ENCODE assay signal across 8 mouse cellular contexts in genomic region chr13:40732816-40733541, GRCm38 (mm10). TPM values are rescaled to one million over a fixed set of nuclear protein-coding genes. Genes with fewer than 3 reads are reported as not detected.
DNase-seq lines count a peak whose midpoint lies in the region; ATAC-seq and TF ChIP-seq lines count a peak whose summit lies in the region.

No protein-coding gene starts in this region.

- no peaks in the 10 kb centered on the region for H3K4me1 ChIP-seq in kidney, adult 2 months (ENCODE audit: control insufficient read depth, insufficient read depth, low read length)
- no peaks in the 10 kb centered on the region for H3K4me1 ChIP-seq in cortical plate, adult 2 months (ENCODE audit: control insufficient read depth, insufficient read depth, low read length)
- peaks cover 26% of the 10 kb centered on the region for H3K4me1 ChIP-seq in neural tube, embryonic 12.5 days

- peak overlapping the region; percentile 63 for H3K4me2 ChIP-seq in neural tube, embryonic 12.5 days (replicated peaks)

- DNase-seq in kidney, adult 2 months = peak; percentile 30
- no peak for DNase-seq in kidney, postnatal 36 days
- peak; percentile 28 for DNase-seq in induced T-regulatory cell, adult 2 months (ENCODE audit: low read depth)
- DNase-seq in left cerebral cortex, postnatal 36 days (ENCODE audit: low spot score in 2 of 2) = no peak
- no peak for DNase-seq in spleen, adult 18-20 months
- DNase-seq in layer of hippocampus, adult 9-11 months = no peak

- peaks cover 14% of the 10 kb centered on the region; the same call in 1 of the 2 replicates for H3K27me3 ChIP-seq in kidney, adult 2 months (replicated peaks; ENCODE audit: control insufficient read depth, insufficient read depth, low read length)
- H3K27me3 ChIP-seq in neural tube, embryonic 12.5 days (replicated peaks) = peaks cover 70% of the 10 kb centered on the region

- intact Hi-C loops in left cerebral cortex, postnatal 36 days (cut with DNase I) = loop anchor here (10.0 kb wide), 1 partner anchor 908 kb away; no protein-coding TSS in a partner anchor

- TF ChIP-seq POLR2A in kidney, adult 2 months (IDR thresholded peaks at IDR 0.05; ENCODE audit: low read depth, low read length) = no peak
- no peak for TF ChIP-seq POLR2A in cortical plate, adult 2 months (IDR thresholded peaks at IDR 0.05; ENCODE audit: extremely low read depth, insufficient read depth, low read length)

- H3K9ac ChIP-seq in neural tube, embryonic 12.5 days = peak overlapping the region; percentile 44

- no peaks in the 10 kb centered on the region for H3K9me3 ChIP-seq in neural tube, embryonic 12.5 days

- H3K27ac ChIP-seq in kidney, adult 2 months (ENCODE audit: insufficient read depth, low read depth, low read length) = peak overlapping the region; percentile 25
- H3K27ac ChIP-seq in cortical plate, adult 2 months (ENCODE audit: insufficient read depth, low read length) = no peak overlapping the region
- no peak overlapping the region for H3K27ac ChIP-seq in neural tube, embryonic 12.5 days

- WGBS in kidney, adult 2 months = 2% methylated on average over 30 of the region's 30 CpGs
- WGBS in neural tube, embryonic 12.5 days = under 1% methylated on average over 30 of the region's 30 CpGs

- H3K4me3 ChIP-seq in kidney, adult 2 months (ENCODE audit: insufficient read depth, low read depth, low read length) = peak overlapping the region; percentile 50
- peak overlapping the region; percentile 9; the same call in 1 of the 2 replicates for H3K4me3 ChIP-seq in cortical plate, adult 2 months (ENCODE audit: insufficient read depth, low read length)
- H3K4me3 ChIP-seq in neural tube, embryonic 12.5 days = peak overlapping the region; percentile 54

- no peak for ATAC-seq in neural tube, embryonic 12.5 days (ENCODE audit: low FRiP score, low read depth)

- TF ChIP-seq CTCF in kidney, adult 2 months (conservative IDR thresholded peaks at IDR 0.05; ENCODE audit: insufficient read depth, insufficient read length, low read depth, low read length) = no peak
- TF ChIP-seq CTCF in cortical plate, adult 2 months (IDR thresholded peaks at IDR 0.05; ENCODE audit: extremely low read depth, insufficient read depth, low read length) = no peak

- H3K36me3 ChIP-seq in kidney, adult 2 months (ENCODE audit: control insufficient read depth, insufficient read depth, low read length) = no peaks in the 10 kb centered on the region
- no peaks in the 10 kb centered on the region for H3K36me3 ChIP-seq in neural tube, embryonic 12.5 days

RNA-seq across cellular contexts. Expression of gene Tfap2a, which starts 5.2 kb away (rescaled TPM):
- polyA plus RNA-seq in kidney, adult 2 months (2012; rRNA removed) = 4.3 and 5.2 TPM in 2 replicates
- polyA plus RNA-seq in cortical plate, adult 2 months (2012; rRNA removed) = 0.15 and 0.23 TPM in 2 replicates
- 15.5 and 21.6 TPM in 2 replicates for polyA plus RNA-seq in neural tube, embryonic 12.5 days (2016; fragmentation: Nextera tagmentation; extraction: Ambion mirVana)
- total RNA-seq in left cerebral cortex, postnatal 36 days (2021) = under 1 TPM; 0.45 to 0.62 TPM

Comparison
In these comparisons a context has a peak if more than half of its experiments do, and no peak if none do; other contexts are left out.
1. DNase-seq: peak in kidney, adult 2 months (single experiment) and induced T-regulatory cell, adult 2 months (single experiment); none in kidney, postnatal 36 days (0 of 2), left cerebral cortex, postnatal 36 days (0 of 2), spleen, adult 18-20 months (0 of 2) and layer of hippocampus, adult 9-11 months (single experiment).
2. Peak in every context shown above with its lines, with median percentiles within 50 percentile points of each other: H3K4me3 ChIP-seq.